ENCODE assay signal across 9 mouse cellular contexts in genomic region chr13:73907683-73908412, GRCm38 (mm10). TPM values are rescaled to one million over a fixed set of nuclear protein-coding genes. Genes with fewer than 3 reads are reported as not detected.
A peak's percentile ranks its signal among the peaks of the same experiment; 100 is the strongest.
DNase-seq lines count a peak whose midpoint lies in the region; ATAC-seq and TF ChIP-seq lines count a peak whose summit lies in the region.
"Had no signal": no experiment of that assay in that cellular context is flagged by ENCODE, and none has a peak within 500 bp of the region (broad histone marks: within the 10 kb centered on the region; RNA-seq: fewer than 3 reads in every experiment).

No protein-coding gene starts in this region.

- peaks cover 10% of the 10 kb centered on the region for H3K36me3 ChIP-seq in intestine, embryonic 14.5 days (ENCODE audit: control insufficient read depth, insufficient read depth, low read length)
- H3K36me3 ChIP-seq in intestine, embryonic 16.5 days (ENCODE audit: control insufficient read depth, insufficient read depth, low read length) = peaks cover 6% of the 10 kb centered on the region; the same call in 1 of the 2 replicates
- H3K36me3 ChIP-seq in ES-Bruce4 (ENCODE audit: control insufficient read depth, insufficient read depth, low read length, poor library complexity, severe bottlenecking) = peaks cover 6% of the 10 kb centered on the region; the same call in 1 of the 2 replicates
- H3K36me3 ChIP-seq in heart, postnatal 0 days (replicated peaks; ENCODE audit: control insufficient read depth, insufficient read depth, low read length) = peaks cover 4% of the 10 kb centered on the region
- H3K36me3 ChIP-seq in midbrain, embryonic 15.5 days (replicated peaks) = no peaks in the 10 kb centered on the region

- no peak overlapping the region for H3K4me2 ChIP-seq in intestine, embryonic 14.5 days (ENCODE audit: low read length)
- H3K4me2 ChIP-seq in intestine, embryonic 16.5 days (ENCODE audit: low read depth, low read length) = no peak overlapping the region
- H3K4me2 ChIP-seq in heart, postnatal 0 days (ENCODE audit: low read depth, low read length) = no peak overlapping the region
- H3K4me2 ChIP-seq in midbrain, embryonic 15.5 days = no peak overlapping the region
- H3K4me2 ChIP-seq: liver, embryonic 13.5 days had no signal

- ATAC-seq in intestine, embryonic 14.5 days (replicated peaks; ENCODE audit: low FRiP score, low TSS enrichment, low read depth) = 0 out of 2 replicates have a peak, but pooled peaks have one; percentile 47
- ATAC-seq in intestine, embryonic 16.5 days = no peak
- peak; percentile 64 for ATAC-seq in heart, postnatal 0 days (ENCODE audit: insufficient read depth, low read depth)
- ATAC-seq in midbrain, embryonic 15.5 days (replicated peaks) = peak; percentile 90

- TF ChIP-seq CTCF in ES-Bruce4 (IDR thresholded peaks at IDR 0.05; ENCODE audit: low read depth, low read length) = peak; percentile 35
- peak; percentile 57 for TF ChIP-seq CTCF in cerebellum, adult 2 months (IDR thresholded peaks at IDR 0.05; ENCODE audit: borderline replicate concordance, insufficient read depth, low read depth, low read length)
- TF ChIP-seq CTCF in heart, postnatal 0 days (IDR thresholded peaks at IDR 0.05; ENCODE audit: low read depth) = peak; percentile 91

- H3K27me3 ChIP-seq in intestine, embryonic 14.5 days (replicated peaks; ENCODE audit: control insufficient read depth, insufficient read depth, low read length) = no peaks in the 10 kb centered on the region
- no peaks in the 10 kb centered on the region for H3K27me3 ChIP-seq in intestine, embryonic 16.5 days (replicated peaks; ENCODE audit: control insufficient read depth, insufficient read depth, low read length)
- no peaks in the 10 kb centered on the region for H3K27me3 ChIP-seq in ES-Bruce4 (ENCODE audit: control insufficient read depth, insufficient read depth, low read length, poor library complexity, severe bottlenecking)
- no peaks in the 10 kb centered on the region for H3K27me3 ChIP-seq in cerebellum, adult 2 months (ENCODE audit: control insufficient read depth, insufficient read depth, low read length)
- no peaks in the 10 kb centered on the region for H3K27me3 ChIP-seq in heart, postnatal 0 days (ENCODE audit: control insufficient read depth, insufficient read depth, low read length)
- no peaks in the 10 kb centered on the region for H3K27me3 ChIP-seq in midbrain, embryonic 15.5 days (replicated peaks)
- H3K27me3 ChIP-seq: liver, embryonic 13.5 days had no signal

- 61% methylated on average over 2 of the region's 2 CpGs for WGBS in intestine, embryonic 14.5 days
- WGBS in intestine, embryonic 16.5 days = 60% methylated on average over 2 of the region's 2 CpGs
- WGBS in cerebellum, adult 2 months = 55% methylated on average over 2 of the region's 2 CpGs
- WGBS in heart, postnatal 0 days = 61% methylated on average over 2 of the region's 2 CpGs
- 65% methylated on average over 2 of the region's 2 CpGs for WGBS in midbrain, embryonic 15.5 days

- no peak for TF ChIP-seq EP300 in ES-Bruce4 (IDR thresholded peaks at IDR 0.05; ENCODE audit: insufficient read depth, low read depth, low read length)
- no peak for TF ChIP-seq EP300 in heart, postnatal 0 days (IDR thresholded peaks at IDR 0.05; ENCODE audit: low read depth)

- H3K9me3 ChIP-seq in intestine, embryonic 14.5 days (ENCODE audit: control insufficient read depth, low read length) = no peaks in the 10 kb centered on the region
- no peaks in the 10 kb centered on the region for H3K9me3 ChIP-seq in intestine, embryonic 16.5 days (ENCODE audit: control insufficient read depth, low read length)
- no peaks in the 10 kb centered on the region for H3K9me3 ChIP-seq in ES-Bruce4 (replicated peaks; ENCODE audit: control insufficient read depth, insufficient read depth, low read length, poor library complexity, severe bottlenecking)
- no peaks in the 10 kb centered on the region for H3K9me3 ChIP-seq in heart, postnatal 0 days (replicated peaks; ENCODE audit: control insufficient read depth, low read length)
- no peaks in the 10 kb centered on the region for H3K9me3 ChIP-seq in midbrain, embryonic 15.5 days
- H3K9me3 ChIP-seq: liver, embryonic 13.5 days had no signal

- no peak for DNase-seq in intestine, embryonic 14.5 days (ENCODE audit: low spot score)
- DNase-seq in cerebellum, adult 2 months = peak in 1 of 2 experiments; percentile 6
- peak; percentile 61 for DNase-seq in heart, postnatal 0 days (ENCODE audit: low spot score)
- peak; percentile 12 to 66 for DNase-seq in layer of hippocampus, adult 18-20 months (ENCODE audit: low spot score in 2 of 2)
- DNase-seq in thymus, postnatal 36 days = peak; percentile 13 to 18
- DNase-seq: liver, embryonic 13.5 days had no signal

- H3K9ac ChIP-seq in intestine, embryonic 14.5 days (ENCODE audit: low read length) = no peak overlapping the region
- no peak overlapping the region for H3K9ac ChIP-seq in intestine, embryonic 16.5 days (ENCODE audit: low read depth, low read length)
- no peak overlapping the region for H3K9ac ChIP-seq in ES-Bruce4 (ENCODE audit: low read depth, poor library complexity, severe bottlenecking)
- H3K9ac ChIP-seq in heart, postnatal 0 days (replicated peaks; ENCODE audit: low read depth, low read length) = no peak overlapping the region
- H3K9ac ChIP-seq in midbrain, embryonic 15.5 days = no peak overlapping the region
- H3K9ac ChIP-seq: liver, embryonic 13.5 days had no signal

- no peak for TF ChIP-seq POLR2A in ES-Bruce4 (IDR thresholded peaks at IDR 0.05; ENCODE audit: insufficient read depth, low read length)
- no peak for TF ChIP-seq POLR2A in cerebellum, adult 2 months (IDR thresholded peaks at IDR 0.05; ENCODE audit: borderline replicate concordance, insufficient read depth, low read length)

- no peak overlapping the region for H3K4me3 ChIP-seq in intestine, embryonic 14.5 days (ENCODE audit: low read depth, low read length)
- H3K4me3 ChIP-seq in intestine, embryonic 16.5 days (ENCODE audit: low read length) = no peak overlapping the region
- H3K4me3 ChIP-seq in ES-Bruce4 (ENCODE audit: low read depth, low read length) = no peak overlapping the region
- H3K4me3 ChIP-seq in cerebellum, adult 2 months (replicated peaks; ENCODE audit: insufficient read depth, low read depth, low read length) = no peak overlapping the region
- no peak overlapping the region for H3K4me3 ChIP-seq in heart, postnatal 0 days (ENCODE audit: low read depth, low read length)
- H3K4me3 ChIP-seq in midbrain, embryonic 15.5 days = no peak overlapping the region
- H3K4me3 ChIP-seq: liver, embryonic 13.5 days had no signal

- H3K27ac ChIP-seq in intestine, embryonic 14.5 days (ENCODE audit: low read depth) = no peak overlapping the region
- no peak overlapping the region for H3K27ac ChIP-seq in intestine, embryonic 16.5 days (ENCODE audit: low read length)
- H3K27ac ChIP-seq in ES-Bruce4 (ENCODE audit: insufficient read depth, low read length) = no peak overlapping the region
- no peak overlapping the region for H3K27ac ChIP-seq in cerebellum, adult 2 months (ENCODE audit: insufficient read depth, low read length)
- no peak overlapping the region for H3K27ac ChIP-seq in heart, postnatal 0 days (ENCODE audit: low read depth)
- H3K27ac ChIP-seq in midbrain, embryonic 15.5 days = no peak overlapping the region
- H3K27ac ChIP-seq: liver, embryonic 13.5 days had no signal

- no peaks in the 10 kb centered on the region for H3K4me1 ChIP-seq in intestine, embryonic 14.5 days (replicated peaks; ENCODE audit: control insufficient read depth, insufficient read depth, low read length)
- H3K4me1 ChIP-seq in intestine, embryonic 16.5 days (ENCODE audit: control insufficient read depth, insufficient read depth, low read length) = no peaks in the 10 kb centered on the region
- H3K4me1 ChIP-seq in ES-Bruce4 (ENCODE audit: control insufficient read depth, insufficient read depth, low read length) = no peaks in the 10 kb centered on the region
- no peaks in the 10 kb centered on the region for H3K4me1 ChIP-seq in cerebellum, adult 2 months (ENCODE audit: control insufficient read depth, insufficient read depth, low read length)
- H3K4me1 ChIP-seq in heart, postnatal 0 days (ENCODE audit: control insufficient read depth, insufficient read depth) = no peaks in the 10 kb centered on the region
- no peaks in the 10 kb centered on the region for H3K4me1 ChIP-seq in midbrain, embryonic 15.5 days
- H3K4me1 ChIP-seq: liver, embryonic 13.5 days had no signal

RNA-seq across cellular contexts. Expression of gene Trip13, which starts 29.7 kb away (rescaled TPM):
- polyA plus RNA-seq in intestine, embryonic 14.5 days (2014; fragmentation: Nextera tagmentation; extraction: Ambion mirVana) = 44.6 and 51.1 TPM in 2 replicates
- polyA plus RNA-seq in intestine, embryonic 16.5 days (2015; fragmentation: Nextera tagmentation; extraction: Ambion mirVana) = 26.2 and 32.2 TPM in 2 replicates
- 72.9 and 80.6 TPM in 2 replicates for polyA plus RNA-seq in ES-Bruce4 (2011; ENCODE audit: insufficient read depth, insufficient read length, low read depth, missing spikeins)
- polyA plus RNA-seq in cerebellum, adult 2 months (2012; rRNA removed) = 0.65 and 1.1 TPM in 2 replicates
- total RNA-seq in heart, postnatal 0 days (2014; rRNA removed; ENCODE audit: low replicate concordance) = 2.6 and 9.8 TPM in 2 replicates
- 8.0 and 8.8 TPM in 2 replicates for polyA plus RNA-seq in heart, postnatal 0 days (2015; fragmentation: Nextera tagmentation; extraction: Ambion mirVana)
- under 1 TPM; 0.48 to 0.87 TPM for total RNA-seq in layer of hippocampus, adult 18-20 months (2021)
- 11.6 and 13.0 TPM in 2 replicates for polyA plus RNA-seq in midbrain, embryonic 15.5 days (2015; fragmentation: Nextera tagmentation; extraction: Ambion mirVana)

RNA-seq across cellular contexts. Expression of gene Brd9, which starts 29.8 kb away (rescaled TPM):
- 44.4 and 51.4 TPM in 2 replicates for polyA plus RNA-seq in intestine, embryonic 14.5 days (2014; fragmentation: Nextera tagmentation; extraction: Ambion mirVana)
- 35.7 and 37.4 TPM in 2 replicates for polyA plus RNA-seq in intestine, embryonic 16.5 days (2015; fragmentation: Nextera tagmentation; extraction: Ambion mirVana)
- polyA plus RNA-seq in ES-Bruce4 (2011; ENCODE audit: insufficient read depth, insufficient read length, low read depth, missing spikeins) = 26.3 and 30.7 TPM in 2 replicates
- polyA plus RNA-seq in cerebellum, adult 2 months (2012; rRNA removed) = 81.7 and 83.7 TPM in 2 replicates
- 41.9 and 43.3 TPM in 2 replicates for total RNA-seq in heart, postnatal 0 days (2014; rRNA removed; ENCODE audit: low replicate concordance)
- 28.4 and 29.3 TPM in 2 replicates for polyA plus RNA-seq in heart, postnatal 0 days (2015; fragmentation: Nextera tagmentation; extraction: Ambion mirVana)
- 100 to 1,000 TPM in 1 of 2 experiments, 10 to 100 TPM in 1; 99.3 to 106 TPM for total RNA-seq in layer of hippocampus, adult 18-20 months (2021)
- 97.4 and 104 TPM in 2 replicates for polyA plus RNA-seq in midbrain, embryonic 15.5 days (2015; fragmentation: Nextera tagmentation; extraction: Ambion mirVana)

RNA-seq across cellular contexts. Expression of gene Zdhhc11, which starts 55.8 kb away (rescaled TPM):
- polyA plus RNA-seq in intestine, embryonic 14.5 days (2014; fragmentation: Nextera tagmentation; extraction: Ambion mirVana) = not detected in 2 replicates
- not detected in 2 replicates for polyA plus RNA-seq in intestine, embryonic 16.5 days (2015; fragmentation: Nextera tagmentation; extraction: Ambion mirVana)
- polyA plus RNA-seq in ES-Bruce4 (2011; ENCODE audit: insufficient read depth, insufficient read length, low read depth, missing spikeins) = not detected in 2 replicates
- polyA plus RNA-seq in cerebellum, adult 2 months (2012; rRNA removed) = not detected in 2 replicates
- not detected in 2 replicates for total RNA-seq in heart, postnatal 0 days (2014; rRNA removed; ENCODE audit: low replicate concordance)
- polyA plus RNA-seq in heart, postnatal 0 days (2015; fragmentation: Nextera tagmentation; extraction: Ambion mirVana) = not detected in 2 replicates
- not detected for total RNA-seq in layer of hippocampus, adult 18-20 months (2021)
- polyA plus RNA-seq in midbrain, embryonic 15.5 days (2015; fragmentation: Nextera tagmentation; extraction: Ambion mirVana) = not detected in 2 replicates
- polyA plus RNA-seq: liver, embryonic 13.5 days had no signal

Comparison
In these comparisons a context has a peak if more than half of its experiments do, and no peak if none do; other contexts are left out.
1. CTCF ChIP-seq: peak in every context shown above with its lines; median percentile 91 in heart, postnatal 0 days; 57 in cerebellum, adult 2 months; 35 in ES-Bruce4.